In the genomic region with DNA sequence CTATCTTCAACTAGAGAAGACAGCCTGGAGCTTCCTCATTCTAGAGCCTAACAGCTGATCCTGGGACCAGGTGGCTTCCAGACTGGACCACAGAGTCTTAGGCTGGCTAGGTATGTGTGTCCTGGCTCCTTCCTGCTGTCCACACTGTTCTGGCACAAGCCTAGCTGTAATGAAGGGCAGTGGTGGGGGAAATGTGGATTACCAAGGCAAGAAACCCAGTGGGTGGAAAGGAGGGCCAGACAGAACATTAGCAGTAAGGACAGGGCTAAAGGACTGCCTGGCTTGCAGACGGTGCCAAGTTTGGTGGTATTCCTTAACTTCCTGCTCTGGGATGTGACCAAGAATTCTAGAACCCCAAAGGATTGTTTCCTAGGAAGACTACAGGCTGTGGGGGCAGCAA, we compare ENCODE assay signal across 12 mouse cellular contexts. TPM values are rescaled to one million over a fixed set of nuclear protein-coding genes. Genes with fewer than 3 reads are reported as not detected.
DNase-seq lines count a peak whose midpoint lies in the region; ATAC-seq and TF ChIP-seq lines count a peak whose summit lies in the region.
"Had no signal": no experiment of that assay in that cellular context is flagged by ENCODE, and none has a peak within 500 bp of the region (broad histone marks: within the 10 kb centered on the region; RNA-seq: fewer than 3 reads in every experiment).

No protein-coding gene starts in this region.

- H3K27me3 ChIP-seq in hindbrain, embryonic 10.5 days (ENCODE audit: insufficient read depth, poor library complexity, severe bottlenecking), result no peaks in the 10 kb centered on the region
- no peaks in the 10 kb centered on the region for H3K27me3 ChIP-seq in hindbrain, postnatal 0 days (ENCODE audit: insufficient read depth, low read length)
- no peaks in the 10 kb centered on the region for H3K27me3 ChIP-seq in neural tube, embryonic 13.5 days

- no peak overlapping the region for H3K9ac ChIP-seq in hindbrain, postnatal 0 days (replicated peaks; ENCODE audit: low read length)
- no peak overlapping the region for H3K9ac ChIP-seq in neural tube, embryonic 13.5 days
- H3K9ac ChIP-seq: forebrain, postnatal 0 days had no signal

- H3K36me3 ChIP-seq in hindbrain, embryonic 10.5 days, result peaks cover 73% of the 10 kb centered on the region
- H3K36me3 ChIP-seq in hindbrain, postnatal 0 days (ENCODE audit: insufficient read depth, low read length), result peaks cover 10% of the 10 kb centered on the region; the same call in 1 of the 2 replicates
- H3K36me3 ChIP-seq in neural tube, embryonic 13.5 days, result peaks cover 79% of the 10 kb centered on the region

- H3K9me3 ChIP-seq in hindbrain, embryonic 10.5 days, result no peaks in the 10 kb centered on the region
- H3K9me3 ChIP-seq in hindbrain, postnatal 0 days (ENCODE audit: low read length), result no peaks in the 10 kb centered on the region
- H3K9me3 ChIP-seq in neural tube, embryonic 13.5 days, result no peaks in the 10 kb centered on the region

- no peak overlapping the region for H3K4me2 ChIP-seq in hindbrain, postnatal 0 days (ENCODE audit: low read depth, low read length)
- no peak overlapping the region for H3K4me2 ChIP-seq in neural tube, embryonic 13.5 days

- TF ChIP-seq POLR2A in embryonic fibroblast, embryonic 13.5 days (IDR thresholded peaks at IDR 0.05; ENCODE audit: low read depth, low read length), result 0 out of 2 replicates have a peak, but pooled peaks have one; percentile 14

- DNase-seq in hindbrain, embryonic 10.5 days (ENCODE audit: low spot score), result no peak
- DNase-seq in hindbrain, postnatal 0 days (ENCODE audit: low spot score), result no peak
- DNase-seq in neural tube, embryonic 10.5 days (ENCODE audit: extremely low spot score, low spot score), result no peak
- DNase-seq: adrenal gland, postnatal 36 days; cerebellum, adult 8-10 months; forebrain, postnatal 0 days; kidney, adult 11 months had no signal

- no peak overlapping the region for H3K4me3 ChIP-seq in hindbrain, embryonic 10.5 days
- no peak overlapping the region for H3K4me3 ChIP-seq in hindbrain, postnatal 0 days (ENCODE audit: low read length)
- H3K4me3 ChIP-seq in neural tube, embryonic 13.5 days, result no peak overlapping the region
- no peak overlapping the region for H3K4me3 ChIP-seq in embryonic fibroblast, embryonic 13.5 days (ENCODE audit: insufficient read depth, low read length)

- TF ChIP-seq CTCF in hindbrain, postnatal 0 days (IDR thresholded peaks at IDR 0.05; ENCODE audit: low read depth), result no peak
- TF ChIP-seq CTCF in embryonic fibroblast, embryonic 13.5 days (IDR thresholded peaks at IDR 0.05; ENCODE audit: borderline replicate concordance, insufficient read depth, low read length), result no peak

- H3K4me1 ChIP-seq in hindbrain, embryonic 10.5 days (replicated peaks), result peaks cover 78% of the 10 kb centered on the region
- peaks cover 8% of the 10 kb centered on the region; the same call in 1 of the 2 replicates for H3K4me1 ChIP-seq in hindbrain, postnatal 0 days (ENCODE audit: insufficient read depth, low read length)
- H3K4me1 ChIP-seq in neural tube, embryonic 13.5 days (replicated peaks), result peaks cover 39% of the 10 kb centered on the region
- H3K4me1 ChIP-seq in embryonic fibroblast, embryonic 13.5 days (ENCODE audit: control insufficient read depth, insufficient read depth, low read length), result peaks cover 45% of the 10 kb centered on the region

- ATAC-seq in hindbrain, postnatal 0 days, result no peak
- no peak for ATAC-seq in neural tube, embryonic 13.5 days (ENCODE audit: low read depth)
- no peak for ATAC-seq in megakaryocyte, adult 5-6 weeks (ENCODE audit: poor library complexity, severe bottlenecking)
- no peak for ATAC-seq in activated CD4-positive, CD25-positive, alpha-beta regulatory T cell, adult 4 months
- ATAC-seq: forebrain, postnatal 0 days had no signal

- WGBS in hindbrain, embryonic 10.5 days, result 78% methylated on average over 1 of the region's 1 CpGs
- 80% methylated on average over 1 of the region's 1 CpGs for WGBS in hindbrain, postnatal 0 days
- 85% methylated on average over 1 of the region's 1 CpGs for WGBS in neural tube, embryonic 13.5 days

- peak overlapping the region; percentile 75 for H3K27ac ChIP-seq in hindbrain, embryonic 10.5 days
- H3K27ac ChIP-seq in hindbrain, postnatal 0 days, result no peak overlapping the region
- H3K27ac ChIP-seq in neural tube, embryonic 13.5 days (replicated peaks), result peak overlapping the region; percentile 28; the same call in 1 of the 2 replicates
- H3K27ac ChIP-seq in embryonic fibroblast, embryonic 13.5 days (ENCODE audit: insufficient read depth, low read length), result peak overlapping the region; percentile 70
- H3K27ac ChIP-seq: stomach, postnatal 0 days had no signal

RNA-seq across cellular contexts. Expression of a gene that starts 11.3 kb away (rescaled TPM):
- 60.7 and 62.7 TPM in 2 replicates for polyA plus RNA-seq in hindbrain, embryonic 10.5 days (2016; fragmentation: Nextera tagmentation; extraction: Ambion mirVana)
- 49.6 and 50.6 TPM in 2 replicates for total RNA-seq in hindbrain, postnatal 0 days (2014; rRNA removed)
- polyA plus RNA-seq in hindbrain, postnatal 0 days (2015; fragmentation: Nextera tagmentation; extraction: Ambion mirVana), result 52.9 and 54.3 TPM in 2 replicates
- 55.7 and 59.2 TPM in 2 replicates for polyA plus RNA-seq in neural tube, embryonic 13.5 days (2015; fragmentation: Nextera tagmentation; extraction: Ambion mirVana)
- 39.7 and 47.6 TPM in 2 replicates for polyA plus RNA-seq in embryonic fibroblast, embryonic 13.5 days (2011; ENCODE audit: insufficient read length, low read depth, missing spikeins)
- total RNA-seq in megakaryocyte, adult 5-6 weeks (2015), result 10.1 and 11.9 TPM in 2 replicates
- total RNA-seq in megakaryocyte, adult 5-6 weeks (2017), result 26.1 and 27.8 TPM in 2 replicates
- 10 to 100 TPM; 17.3 to 22.8 TPM for polyA plus RNA-seq in activated CD4-positive, CD25-positive, alpha-beta regulatory T cell, adult 4 months (2017; shearing (Covaris generic))

RNA-seq across cellular contexts. Expression of a gene that starts 11.3 kb away (rescaled TPM):
- 10.3 and 12.6 TPM in 2 replicates for polyA plus RNA-seq in hindbrain, embryonic 10.5 days (2016; fragmentation: Nextera tagmentation; extraction: Ambion mirVana)
- total RNA-seq in hindbrain, postnatal 0 days (2014; rRNA removed), result 18.4 and 18.8 TPM in 2 replicates
- polyA plus RNA-seq in hindbrain, postnatal 0 days (2015; fragmentation: Nextera tagmentation; extraction: Ambion mirVana), result 6.1 and 7.3 TPM in 2 replicates
- polyA plus RNA-seq in neural tube, embryonic 13.5 days (2015; fragmentation: Nextera tagmentation; extraction: Ambion mirVana), result 6.7 TPM in 2 replicates
- 72.1 and 79.5 TPM in 2 replicates for polyA plus RNA-seq in embryonic fibroblast, embryonic 13.5 days (2011; ENCODE audit: insufficient read length, low read depth, missing spikeins)
- total RNA-seq in megakaryocyte, adult 5-6 weeks (2015), result not detected in 2 replicates
- total RNA-seq in megakaryocyte, adult 5-6 weeks (2017), result 0.12 TPM in 1 of 2 replicates, not detected in the other
- polyA plus RNA-seq in activated CD4-positive, CD25-positive, alpha-beta regulatory T cell, adult 4 months (2017; shearing (Covaris generic)), result 1 to 10 TPM in 1 of 2 experiments, under 1 TPM in 1; 0.79 to 1.1 TPM

RNA-seq across cellular contexts. Expression of a gene that starts 26.3 kb away (rescaled TPM):
- polyA plus RNA-seq in hindbrain, embryonic 10.5 days (2016; fragmentation: Nextera tagmentation; extraction: Ambion mirVana), result 88.0 and 131 TPM in 2 replicates
- total RNA-seq in hindbrain, postnatal 0 days (2014; rRNA removed), result 25.4 and 88.3 TPM in 2 replicates
- 135 and 140 TPM in 2 replicates for polyA plus RNA-seq in hindbrain, postnatal 0 days (2015; fragmentation: Nextera tagmentation; extraction: Ambion mirVana)
- 152 and 169 TPM in 2 replicates for polyA plus RNA-seq in neural tube, embryonic 13.5 days (2015; fragmentation: Nextera tagmentation; extraction: Ambion mirVana)
- polyA plus RNA-seq in embryonic fibroblast, embryonic 13.5 days (2011; ENCODE audit: insufficient read length, low read depth, missing spikeins), result 30.5 and 33.1 TPM in 2 replicates
- 30.8 and 42.8 TPM in 2 replicates for total RNA-seq in megakaryocyte, adult 5-6 weeks (2015)
- total RNA-seq in megakaryocyte, adult 5-6 weeks (2017), result 18.1 and 24.3 TPM in 2 replicates
- polyA plus RNA-seq in activated CD4-positive, CD25-positive, alpha-beta regulatory T cell, adult 4 months (2017; shearing (Covaris generic)), result 10 to 100 TPM; 30.5 to 37.9 TPM

RNA-seq across cellular contexts. Expression of a gene that starts 28.5 kb away (rescaled TPM):
- polyA plus RNA-seq in hindbrain, embryonic 10.5 days (2016; fragmentation: Nextera tagmentation; extraction: Ambion mirVana), result 24.4 and 25.5 TPM in 2 replicates
- total RNA-seq in hindbrain, postnatal 0 days (2014; rRNA removed), result 41.4 and 43.3 TPM in 2 replicates
- polyA plus RNA-seq in hindbrain, postnatal 0 days (2015; fragmentation: Nextera tagmentation; extraction: Ambion mirVana), result 29.1 and 30.2 TPM in 2 replicates
- polyA plus RNA-seq in neural tube, embryonic 13.5 days (2015; fragmentation: Nextera tagmentation; extraction: Ambion mirVana), result 27.9 and 33.5 TPM in 2 replicates
- polyA plus RNA-seq in embryonic fibroblast, embryonic 13.5 days (2011; ENCODE audit: insufficient read length, low read depth, missing spikeins), result 17.7 and 23.3 TPM in 2 replicates
- total RNA-seq in megakaryocyte, adult 5-6 weeks (2015), result 68.6 and 74.5 TPM in 2 replicates
- 40.2 and 49.1 TPM in 2 replicates for total RNA-seq in megakaryocyte, adult 5-6 weeks (2017)
- polyA plus RNA-seq in activated CD4-positive, CD25-positive, alpha-beta regulatory T cell, adult 4 months (2017; shearing (Covaris generic)), result 100 to 1,000 TPM in 1 of 2 experiments, 10 to 100 TPM in 1; 98.7 to 102 TPM

RNA-seq across cellular contexts. Expression of a gene that starts 56.6 kb away (rescaled TPM):
- polyA plus RNA-seq in hindbrain, embryonic 10.5 days (2016; fragmentation: Nextera tagmentation; extraction: Ambion mirVana), result 27.3 and 27.9 TPM in 2 replicates
- 25.8 and 28.2 TPM in 2 replicates for total RNA-seq in hindbrain, postnatal 0 days (2014; rRNA removed)
- polyA plus RNA-seq in hindbrain, postnatal 0 days (2015; fragmentation: Nextera tagmentation; extraction: Ambion mirVana), result 12.0 and 12.5 TPM in 2 replicates
- polyA plus RNA-seq in neural tube, embryonic 13.5 days (2015; fragmentation: Nextera tagmentation; extraction: Ambion mirVana), result 22.2 and 28.8 TPM in 2 replicates
- 52.2 and 64.0 TPM in 2 replicates for polyA plus RNA-seq in embryonic fibroblast, embryonic 13.5 days (2011; ENCODE audit: insufficient read length, low read depth, missing spikeins)
- 0.80 TPM in 2 replicates for total RNA-seq in megakaryocyte, adult 5-6 weeks (2015)
- 0.28 and 0.51 TPM in 2 replicates for total RNA-seq in megakaryocyte, adult 5-6 weeks (2017)
- polyA plus RNA-seq in activated CD4-positive, CD25-positive, alpha-beta regulatory T cell, adult 4 months (2017; shearing (Covaris generic)), result under 1 TPM in 1 of 2 experiments, not detected in 1; 0.71 TPM
